ENCODE assay signal across 8 mouse cellular contexts in the genomic region with DNA sequence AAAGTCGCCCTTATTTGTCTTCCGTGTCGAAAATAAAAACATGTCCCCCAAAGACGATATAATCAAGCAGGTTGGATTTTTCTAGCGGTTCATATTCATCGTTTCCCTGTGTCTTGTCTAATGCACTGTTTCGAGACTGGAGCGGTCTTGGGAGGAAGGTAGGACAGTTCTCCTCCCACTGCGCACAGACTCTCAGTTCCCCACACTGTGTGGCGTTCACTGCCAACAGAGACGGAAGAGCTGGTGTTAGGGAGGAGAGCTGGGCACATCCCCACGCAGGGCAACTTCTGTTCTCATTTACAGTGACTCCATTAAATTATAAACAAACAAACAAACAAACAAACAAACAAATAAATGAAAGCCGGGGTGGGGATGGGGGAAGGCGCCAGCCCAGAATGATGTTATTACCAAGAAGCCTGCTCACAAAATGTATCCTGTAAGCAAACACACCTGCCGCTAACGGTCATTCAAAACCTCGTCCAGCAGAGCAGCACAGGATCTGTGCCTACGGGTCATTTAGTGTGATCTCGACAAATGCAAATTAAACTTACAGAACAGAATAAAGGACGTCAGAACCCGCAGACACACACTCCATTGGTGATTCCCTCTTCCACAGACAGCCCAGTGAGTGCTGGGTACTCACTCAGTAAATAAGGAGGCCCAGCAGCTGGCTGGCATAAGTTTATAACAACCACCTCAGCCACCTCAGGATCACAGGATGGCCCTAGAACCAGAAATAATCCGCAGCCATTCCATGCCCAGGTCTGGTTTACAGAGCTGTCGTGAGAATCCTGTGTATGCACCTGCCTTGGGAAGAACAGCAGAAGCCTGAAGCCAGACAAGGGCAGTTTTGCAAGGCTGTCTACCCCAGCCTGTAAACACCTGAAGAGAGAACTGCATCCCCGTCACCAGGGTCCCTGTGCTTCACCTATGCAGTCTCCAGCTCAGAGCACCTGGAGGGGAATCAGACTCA.
DNase-seq lines count a peak whose midpoint lies in the region; ATAC-seq lines count a peak whose summit lies in the region.

No protein-coding gene starts in this region.

- peak overlapping the region; percentile 15 for H3K27ac ChIP-seq in heart, embryonic 14.5 days (replicated peaks in 1 of 2; ENCODE audit: control insufficient read depth in 1 of 2, insufficient read depth in 1 of 2, low read depth in 2 of 2, low read length in 2 of 2)
- H3K27ac ChIP-seq in hindbrain, embryonic 13.5 days: peak overlapping the region; percentile 96
- peak overlapping the region; percentile 94 for H3K27ac ChIP-seq in midbrain, embryonic 13.5 days

- ATAC-seq in heart, embryonic 14.5 days (ENCODE audit: insufficient number of reproducible peaks, insufficient read depth, low FRiP score, low read depth): 0 out of 2 replicates have a peak, but pooled peaks have one; percentile 49
- ATAC-seq in hindbrain, embryonic 13.5 days (ENCODE audit: low FRiP score): peak; percentile 85
- peak; percentile 86 for ATAC-seq in midbrain, embryonic 13.5 days

- H3K4me3 ChIP-seq in heart, embryonic 14.5 days (ENCODE audit: control insufficient read depth in 1 of 2, insufficient read depth in 1 of 2, low read depth in 1 of 2, low read length in 2 of 2): peak overlapping the region; percentile 20 to 25
- H3K4me3 ChIP-seq in hindbrain, embryonic 13.5 days: peak overlapping the region; percentile 36
- H3K4me3 ChIP-seq in midbrain, embryonic 13.5 days (replicated peaks): peak overlapping the region; percentile 36

- H3K4me2 ChIP-seq in heart, embryonic 14.5 days (ENCODE audit: low read length): peak overlapping the region; percentile 56
- H3K4me2 ChIP-seq in hindbrain, embryonic 13.5 days: peak overlapping the region; percentile 60
- H3K4me2 ChIP-seq in midbrain, embryonic 13.5 days (replicated peaks): peak overlapping the region; percentile 63

- no peaks in the 10 kb centered on the region for H3K27me3 ChIP-seq in heart, embryonic 14.5 days (ENCODE audit: control insufficient read depth, insufficient read depth, low read length)
- no peaks in the 10 kb centered on the region for H3K27me3 ChIP-seq in hindbrain, embryonic 13.5 days
- H3K27me3 ChIP-seq in midbrain, embryonic 13.5 days: peaks cover 13% of the 10 kb centered on the region; the same call in 1 of the 2 replicates

- no peaks in the 10 kb centered on the region for H3K36me3 ChIP-seq in heart, embryonic 14.5 days (ENCODE audit: control insufficient read depth, insufficient read depth, low read length)
- no peaks in the 10 kb centered on the region for H3K36me3 ChIP-seq in hindbrain, embryonic 13.5 days
- no peaks in the 10 kb centered on the region for H3K36me3 ChIP-seq in midbrain, embryonic 13.5 days

- H3K4me1 ChIP-seq in heart, embryonic 14.5 days (ENCODE audit: control insufficient read depth in 2 of 2, insufficient read depth in 2 of 2, low read length in 2 of 2): peaks cover 53 to 61% of the 10 kb centered on the region in 2 experiments
- H3K4me1 ChIP-seq in hindbrain, embryonic 13.5 days (replicated peaks): peaks cover 69% of the 10 kb centered on the region
- H3K4me1 ChIP-seq in midbrain, embryonic 13.5 days (replicated peaks): peaks cover 79% of the 10 kb centered on the region

- peak overlapping the region; percentile 66 for H3K9ac ChIP-seq in heart, embryonic 14.5 days (ENCODE audit: low read length)
- peak overlapping the region; percentile 81 for H3K9ac ChIP-seq in hindbrain, embryonic 13.5 days
- H3K9ac ChIP-seq in midbrain, embryonic 13.5 days (replicated peaks): peak overlapping the region; percentile 69

- 34% methylated on average over 24 of the region's 24 CpGs for WGBS in heart, embryonic 14.5 days
- 10% methylated on average over 24 of the region's 24 CpGs for WGBS in hindbrain, embryonic 13.5 days
- WGBS in midbrain, embryonic 13.5 days: 6% methylated on average over 24 of the region's 24 CpGs

- no peak for DNase-seq in heart, adult 8-10 months (ENCODE audit: low spot score)
- peak; percentile 54 to 58 for DNase-seq in cerebellum, postnatal 36 days
- no peak for DNase-seq in thymus, postnatal 36 days
- no peak for DNase-seq in testis, postnatal 10 days (ENCODE audit: low spot score)
- no peak for DNase-seq in spleen, postnatal 36 days (ENCODE audit: low spot score in 2 of 2)

- H3K9me3 ChIP-seq in heart, embryonic 14.5 days (ENCODE audit: control insufficient read depth, low read length): no peaks in the 10 kb centered on the region
- H3K9me3 ChIP-seq in hindbrain, embryonic 13.5 days: no peaks in the 10 kb centered on the region
- no peaks in the 10 kb centered on the region for H3K9me3 ChIP-seq in midbrain, embryonic 13.5 days

Comparison
In these comparisons a context has a peak if more than half of its experiments do, and no peak if none do; other contexts are left out.
1. H3K27ac ChIP-seq: peak in every context shown above with its lines; median percentile 96 in hindbrain, embryonic 13.5 days; 94 in midbrain, embryonic 13.5 days; 15 in heart, embryonic 14.5 days.
2. DNase-seq: peak in cerebellum, postnatal 36 days (2 of 2); none in heart, adult 8-10 months (single experiment), thymus, postnatal 36 days (0 of 2), testis, postnatal 10 days (single experiment) and spleen, postnatal 36 days (0 of 2).
3. Peak in every context shown above with its lines, with median percentiles within 50 percentile points of each other: ATAC-seq, H3K4me2 ChIP-seq, H3K4me3 ChIP-seq and H3K9ac ChIP-seq.